Mouse (Mus musculus) embryonic facial prominence, embryonic 14.5 days (tissue): ENCODE results near the gene Reg4. TPM values are rescaled to one million over a fixed set of nuclear protein-coding genes. Genes with fewer than 3 reads are reported as not detected.

ENCODE experiments used
- ATAC-seq: fragments of 200-750 bp; cut with Nextera tagmentation; 2 replicates; pipeline ENCODE4 v1.8.0; 2017; ENCODE audit warnings: low read depth, moderate number of reproducible peaks, moderate TSS enrichment
- DNase-seq: peaks from one replicate; pipeline ENCODE4 v3.0.0-alpha.2; 2015; ENCODE audit warnings: low spot score
- H3K27ac ChIP-seq: fragments of 300-500 bp; sonication (generic); replicated peaks from 2 replicates; pipeline ENCODE4 v1.5.1; 2014; ENCODE audit warnings: low read depth, mild to moderate bottlenecking, low read length, moderate library complexity
- H3K27me3 ChIP-seq: fragments of 300-500 bp; sonication (generic); replicated peaks from 2 replicates; pipeline ENCODE4 v1.6.1; 2014; ENCODE audit warnings: low read length; ENCODE audit not compliant: control insufficient read depth, insufficient read depth
- H3K36me3 ChIP-seq: fragments of 300-500 bp; sonication (generic); 2 replicates; pipeline ENCODE4 v1.6.1; 2014; ENCODE audit warnings: low read length, mixed read lengths; ENCODE audit not compliant: control insufficient read depth, insufficient read depth
- H3K4me1 ChIP-seq: fragments of 300-500 bp; sonication (generic); 2 replicates; pipeline ENCODE4 v1.6.1; 2014; ENCODE audit warnings: antibody characterized with exemption, low read length; ENCODE audit not compliant: control insufficient read depth, insufficient read depth
- H3K4me2 ChIP-seq: fragments of 300-500 bp; sonication (generic); 2 replicates; pipeline ENCODE4 v1.6.1; 2014; ENCODE audit warnings: low read depth, mild to moderate bottlenecking, low read length, moderate library complexity, mixed read lengths
- H3K4me3 ChIP-seq: fragments of 300-500 bp; sonication (generic); 2 replicates; pipeline ENCODE4 v1.5.1; 2014; ENCODE audit warnings: low read depth, mild to moderate bottlenecking, low read length
- H3K9ac ChIP-seq: fragments of 300-500 bp; sonication (generic); 2 replicates; pipeline ENCODE4 v1.6.1; 2014; ENCODE audit warnings: low read depth, mild to moderate bottlenecking, low read length, moderate library complexity, mixed read lengths
- H3K9me3 ChIP-seq: fragments of 300-500 bp; sonication (generic); 2 replicates; pipeline ENCODE4 v1.6.1; 2016; ENCODE audit warnings: low read length; ENCODE audit not compliant: control insufficient read depth
- WGBS: fragments of 180-500 bp; shearing (Covaris S2); extraction: QIAGEN DNeasy Blood & Tissue Kit; methylation state at CpG from one replicate; pipeline ENCODE4 v1.1.7; 2014; 5-methylcytosine and 5-hydroxymethylcytosine counted together
- polyA plus RNA-seq: library from polyadenylated mRNA; unstranded; fragments of >200 nt; fragmentation: Nextera tagmentation; extraction: Ambion mirVana; gene quantifications from 2 replicates; pipeline ENCODE4 v1.2.1, GENCODE M21; 2014

The Reg4 gene
- polyA plus RNA-seq, 1 experiment from 2014 or later = not detected

- no peaks in the 10 kb centered on the region for H3K9me3 ChIP-seq
- no peak overlapping the region for H3K27ac ChIP-seq
- peak; percentile 56 for DNase-seq
- WGBS = 34% methylated on average over 2 of the region's 2 CpGs
- no peaks in the 10 kb centered on the region for H3K36me3 ChIP-seq
- H3K27me3 ChIP-seq = no peaks in the 10 kb centered on the region
- H3K4me1 ChIP-seq = no peaks in the 10 kb centered on the region
- H3K4me3 ChIP-seq = no peak overlapping the region
- ATAC-seq = no peak
- H3K9ac ChIP-seq = no peak overlapping the region
- H3K4me2 ChIP-seq = no peak overlapping the region
These were observed 3.8 kb downstream of the Reg4 start for GRCm38 (mm10) chr3:98225746-98226145.

GRCm38 (mm10) chr3:98226988-98227610 lies 5.1 kb downstream of the Reg4 start:
- Histone ChIP-seq H3K27me3 (no peaks in the 10 kb centered on the region), H3K9me3 (no peaks in the 10 kb centered on the region), H3K9ac (no peak overlapping the region), H3K27ac (no peak overlapping the region), H3K4me3 (no peak overlapping the region), H3K4me2 (no peak overlapping the region), H3K4me1 (no peaks in the 10 kb centered on the region), H3K36me3 (no peaks in the 10 kb centered on the region)
- ATAC-seq (peak; percentile 73), DNase-seq (peak; percentile 68)
- WGBS = 35% methylated on average over 19 of the region's 19 CpGs

- Histone ChIP-seq H3K4me2 (no peak overlapping the region), H3K9me3 (no peaks in the 10 kb centered on the region), H3K4me3 (no peak overlapping the region), H3K27ac (no peak overlapping the region), H3K27me3 (no peaks in the 10 kb centered on the region), H3K4me1 (no peaks in the 10 kb centered on the region), H3K9ac (no peak overlapping the region), H3K36me3 (no peaks in the 10 kb centered on the region)
- 73% methylated on average over 3 of the region's 3 CpGs for WGBS
- no peak for ATAC-seq
- DNase-seq = no peak
These were observed 5.8 kb downstream of the Reg4 start for GRCm38 (mm10) chr3:98227763-98228162.

GRCm38 (mm10) chr3:98229943-98230342 lies 8.0 kb downstream of the Reg4 start:
- 83% methylated on average over 7 of the region's 7 CpGs for WGBS
- DNase-seq = no peak
- no peaks in the 10 kb centered on the region for H3K4me1 ChIP-seq
- no peak for ATAC-seq
- H3K36me3 ChIP-seq = no peaks in the 10 kb centered on the region
- no peak overlapping the region for H3K4me3 ChIP-seq
- no peak overlapping the region for H3K9ac ChIP-seq
- H3K9me3 ChIP-seq = no peaks in the 10 kb centered on the region
- no peak overlapping the region for H3K27ac ChIP-seq
- no peaks in the 10 kb centered on the region for H3K27me3 ChIP-seq
- H3K4me2 ChIP-seq = no peak overlapping the region

- DNase-seq (no peak), ATAC-seq (no peak)
- Histone ChIP-seq H3K27me3 (no peaks in the 10 kb centered on the region), H3K9me3 (no peaks in the 10 kb centered on the region), H3K27ac (no peak overlapping the region), H3K36me3 (no peaks in the 10 kb centered on the region), H3K9ac (no peak overlapping the region), H3K4me1 (no peaks in the 10 kb centered on the region), H3K4me2 (no peak overlapping the region), H3K4me3 (no peak overlapping the region)
These were observed 11.5 kb downstream of the Reg4 start for GRCm38 (mm10) chr3:98233504-98233903.

GRCm38 (mm10) chr3:98236266-98236665 lies 14.3 kb downstream of the Reg4 start:
- no peak overlapping the region for H3K4me2 ChIP-seq
- WGBS = 88% methylated on average over 6 of the region's 6 CpGs
- H3K36me3 ChIP-seq = no peaks in the 10 kb centered on the region

GRCm38 (mm10) chr3:98237240-98237639 lies 15.3 kb downstream of the Reg4 start:
- Histone ChIP-seq H3K4me2 (no peak overlapping the region), H3K27ac (no peak overlapping the region), H3K9ac (no peak overlapping the region), H3K36me3 (no peaks in the 10 kb centered on the region), H3K4me1 (no peaks in the 10 kb centered on the region), H3K4me3 (no peak overlapping the region), H3K9me3 (no peaks in the 10 kb centered on the region), H3K27me3 (no peaks in the 10 kb centered on the region)
- ATAC-seq (no peak), DNase-seq (no peak)
- 79% methylated on average over 5 of the region's 5 CpGs for WGBS

More at GRCm38 (mm10) chr3:98236266-98236665, 14.3 kb downstream of the Reg4 start:
- Histone ChIP-seq H3K9ac (no peak overlapping the region), H3K4me1 (no peaks in the 10 kb centered on the region), H3K9me3 (no peaks in the 10 kb centered on the region), H3K27me3 (no peaks in the 10 kb centered on the region), H3K4me3 (no peak overlapping the region), H3K27ac (no peak overlapping the region)
- ATAC-seq = no peak
- DNase-seq = no peak

- Histone ChIP-seq H3K27me3 (no peaks in the 10 kb centered on the region), H3K4me1 (no peaks in the 10 kb centered on the region), H3K9me3 (no peaks in the 10 kb centered on the region), H3K4me2 (no peak overlapping the region), H3K36me3 (no peaks in the 10 kb centered on the region), H3K27ac (no peak overlapping the region), H3K4me3 (no peak overlapping the region), H3K9ac (no peak overlapping the region)
- peak; percentile 50 for ATAC-seq
- DNase-seq = no peak
- WGBS = 48% methylated on average over 3 of the region's 3 CpGs
These were observed 16.2 kb downstream of the Reg4 start for GRCm38 (mm10) chr3:98238150-98238549.

GRCm38 (mm10) chr3:98242051-98242450 lies 20.1 kb downstream of the Reg4 start:
- DNase-seq (no peak), ATAC-seq (no peak)
- no peak overlapping the region for H3K9ac ChIP-seq
- no peaks in the 10 kb centered on the region for H3K27me3 ChIP-seq
- 78% methylated on average over 3 of the region's 3 CpGs for WGBS
- H3K36me3 ChIP-seq = no peaks in the 10 kb centered on the region
- H3K4me3 ChIP-seq = no peak overlapping the region
- H3K9me3 ChIP-seq = no peaks in the 10 kb centered on the region
- H3K27ac ChIP-seq = no peak overlapping the region
- peaks cover 5% of the 10 kb centered on the region; the same call in 1 of the 2 replicates for H3K4me1 ChIP-seq
- H3K4me2 ChIP-seq = no peak overlapping the region
